Mouse (Mus musculus): ENCODE results near the gene Tbx10. TPM values are rescaled to one million over a fixed set of nuclear protein-coding genes. Genes with fewer than 3 reads are reported as not detected.
"Not testable (repeated sequence)": the region's sequence is repeated elsewhere in the genome, so short reads cannot be mapped to it uniquely, and the experiment has no call there.

The Tbx10 gene
- total and polyA plus RNA-seq, 3 experiments, result not detected

- Histone ChIP-seq H3K79me2 (ENCODE audit: control insufficient read depth, insufficient read depth, low read length, poor library complexity) (peaks cover 4% of the 10 kb centered on the region), H3K27me3 (ENCODE audit: control insufficient read depth in 1 of 2, insufficient read depth in 2 of 2, low read length in 2 of 2) (no peaks in the 10 kb centered on the region), H3K4me1 (ENCODE audit: control insufficient read depth in 1 of 2, insufficient read depth in 2 of 2, low read length in 2 of 2) (peaks cover 0 to 8% of the 10 kb centered on the region in 2 experiments; a peak in 2 of 4 replicates), H3K4me3 (ENCODE audit: control insufficient read depth in 1 of 2, insufficient read depth in 1 of 2, low read depth in 2 of 2, low read length in 2 of 2) (no peak overlapping the region), H3K36me3 (ENCODE audit: control insufficient read depth in 1 of 2, insufficient read depth in 2 of 2, low read length in 2 of 2) (peaks cover 0 to 5% of the 10 kb centered on the region in 2 experiments; a peak in 2 of 4 replicates), H3K9ac (ENCODE audit: control insufficient read depth, low read depth, low read length, poor library complexity, severe bottlenecking) (no peak overlapping the region), H3K9me3 (replicated peaks; ENCODE audit: insufficient read depth, low read length) (no peaks in the 10 kb centered on the region), H3K27ac (ENCODE audit: control insufficient read depth, low read depth, low read length) (no peak overlapping the region)
- no peak for DNase-seq (ENCODE audit: low read depth, low spot score)
- TF ChIP-seq ELF1 (IDR thresholded peaks at IDR 0.05; ENCODE audit: low read depth, low read length) (no peak), TBP (IDR thresholded peaks at IDR 0.05; ENCODE audit: low read depth, low read length) (no peak), RCOR1 (IDR thresholded peaks at IDR 0.05; ENCODE audit: low read depth, low read length) (no peak), MAZ (IDR thresholded peaks at IDR 0.05; ENCODE audit: low read depth, low read length) (no peak), POLR2AphosphoS5 (IDR thresholded peaks at IDR 0.05; ENCODE audit: borderline replicate concordance, low read depth, low read length) (no peak), EP300 (IDR thresholded peaks at IDR 0.05; ENCODE audit: low read depth in 1 of 2, low read length in 2 of 2) (no peak), MYB (IDR thresholded peaks at IDR 0.05; ENCODE audit: low read depth, low read length) (no peak), GATA1 (IDR thresholded peaks at IDR 0.05; ENCODE audit: low read depth, low read length) (no peak), UBTF (IDR thresholded peaks at IDR 0.05; ENCODE audit: borderline replicate concordance, insufficient read depth, low read depth, low read length) (no peak), ETS1 (IDR thresholded peaks at IDR 0.05; ENCODE audit: low read depth, low read length) (no peak), MAX (IDR thresholded peaks at IDR 0.05; ENCODE audit: low read length) (no peak), CTCF (IDR thresholded peaks at IDR 0.05 in 2 of 3, conservative IDR thresholded peaks at IDR 0.05 in 1 of 3; ENCODE audit: control insufficient read depth in 1 of 3, insufficient read depth in 1 of 3, low read depth in 2 of 3, low read length in 3 of 3, poor library complexity in 1 of 3, severe bottlenecking in 1 of 3) (no peak), ZMIZ1 (IDR thresholded peaks at IDR 0.05; ENCODE audit: low read depth, low read length) (no peak), E2F4 (IDR thresholded peaks at IDR 0.05; ENCODE audit: borderline replicate concordance, low read depth, low read length) (no peak)
Observed at GRCm38 (mm10) chr19:4033742-4034141, 41.2 kb downstream of the Tbx10 start.

GRCm38 (mm10) chr19:4036327-4037045 lies 43.9 kb downstream of the Tbx10 start:
- Histone ChIP-seq H3K4me1 (ENCODE audit: control insufficient read depth in 1 of 2, insufficient read depth in 2 of 2, low read length in 2 of 2) (peaks cover 0 to 8% of the 10 kb centered on the region in 2 experiments; a peak in 2 of 4 replicates), H3K27me3 (ENCODE audit: control insufficient read depth in 1 of 2, insufficient read depth in 2 of 2, low read length in 2 of 2) (no peaks in the 10 kb centered on the region), H3K36me3 (ENCODE audit: control insufficient read depth in 1 of 2, insufficient read depth in 2 of 2, low read length in 2 of 2) (peaks cover 0 to 5% of the 10 kb centered on the region in 2 experiments; a peak in 2 of 4 replicates), H3K27ac (ENCODE audit: control insufficient read depth, low read depth, low read length) (no peak overlapping the region), H3K4me3 (ENCODE audit: control insufficient read depth in 1 of 2, insufficient read depth in 1 of 2, low read depth in 2 of 2, low read length in 2 of 2) (no peak overlapping the region), H3K9ac (ENCODE audit: control insufficient read depth, low read depth, low read length, poor library complexity, severe bottlenecking) (no peak overlapping the region), H3K9me3 (replicated peaks; ENCODE audit: insufficient read depth, low read length) (no peaks in the 10 kb centered on the region), H3K79me2 (ENCODE audit: control insufficient read depth, insufficient read depth, low read length, poor library complexity) (peaks cover 4% of the 10 kb centered on the region)
- TF ChIP-seq MAFK (IDR thresholded peaks at IDR 0.05; ENCODE audit: borderline replicate concordance, low read depth, low read length) (no peak), ZC3H11A (IDR thresholded peaks at IDR 0.05; ENCODE audit: low read depth, low read length) (no peak), POLR2AphosphoS2 (IDR thresholded peaks at IDR 0.05; ENCODE audit: low read length) (no peak), UBTF (IDR thresholded peaks at IDR 0.05; ENCODE audit: borderline replicate concordance, insufficient read depth, low read depth, low read length) (no peak), CHD1 (IDR thresholded peaks at IDR 0.05; ENCODE audit: low read depth, low read length) (no peak)
- DNase-seq (ENCODE audit: low read depth, low spot score), result no peak

- not testable (repeated sequence) for DNase-seq (ENCODE audit: low read depth, low spot score); H3K27me3 ChIP-seq (ENCODE audit: control insufficient read depth in 1 of 2, insufficient read depth in 2 of 2, low read length in 2 of 2); H3K4me1 ChIP-seq (ENCODE audit: control insufficient read depth in 1 of 2, insufficient read depth in 2 of 2, low read length in 2 of 2); H3K27ac ChIP-seq (ENCODE audit: control insufficient read depth, low read depth, low read length); H3K36me3 ChIP-seq (ENCODE audit: control insufficient read depth in 1 of 2, insufficient read depth in 2 of 2, low read length in 2 of 2); H3K79me2 ChIP-seq (ENCODE audit: control insufficient read depth, insufficient read depth, low read length, poor library complexity); H3K9me3 ChIP-seq (replicated peaks; ENCODE audit: insufficient read depth, low read length)
- Histone ChIP-seq H3K4me3 (ENCODE audit: control insufficient read depth in 1 of 2, insufficient read depth in 1 of 2, low read depth in 2 of 2, low read length in 2 of 2) (peak overlapping the region; percentile 77 to 94), H3K9ac (ENCODE audit: control insufficient read depth, low read depth, low read length, poor library complexity, severe bottlenecking) (peak overlapping the region; percentile 84)
Observed at GRCm38 (mm10) chr19:4037154-4037787, 44.7 kb downstream of the Tbx10 start.

Measured in MEL (cell line).